Mouse (Mus musculus): ENCODE results near the gene Kcnq1. TPM values are rescaled to one million over a fixed set of nuclear protein-coding genes. Genes with fewer than 3 reads are reported as not detected.
A peak's percentile ranks its signal among the peaks of the same experiment; 100 is the strongest.

Kcnq1 gene
- total and polyA plus RNA-seq, 3 experiments, result not detected

DNA sequence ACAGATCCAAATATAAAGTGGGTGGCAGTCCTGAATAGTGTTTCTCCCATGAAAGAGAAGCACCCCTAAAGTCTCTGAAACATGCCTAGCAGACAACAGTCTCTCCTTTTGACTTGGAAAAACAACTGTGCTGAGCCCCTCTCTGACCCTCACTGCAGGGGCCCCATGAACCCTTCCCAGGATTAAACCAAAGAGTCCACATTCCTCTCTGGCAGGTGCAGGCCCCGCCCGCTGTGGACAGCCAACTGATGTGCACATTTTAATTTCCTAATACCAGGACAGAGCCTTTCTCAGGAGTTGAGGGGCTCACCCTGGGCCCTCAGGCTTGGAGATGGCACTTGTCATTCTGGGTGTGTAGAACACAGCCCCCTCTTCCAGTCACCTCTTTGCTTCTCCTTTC lies 148.7 kb downstream of the Kcnq1 start:
- in situ Hi-C loops (cut with MboI; ENCODE audit: low pct_ligation_motif_present, low pct_unique_long_range_greater_than_20kb, low sequenced_read_pairs) (no loop called here), dilution Hi-C loops (cut with MboI; ENCODE audit: extremely low pct_ligation_motif_present, extremely low pct_unique_long_range_greater_than_20kb, low sequenced_read_pairs) (no loop called here)
- Histone ChIP-seq H3K4me3 (replicated peaks in 1 of 3; ENCODE audit: low read depth in 2 of 3, low read length in 2 of 3, poor library complexity in 1 of 3) (no peak overlapping the region), H3K27me3 (replicated peaks) (no peaks in the 10 kb centered on the region), H3K4me2 (ENCODE audit: insufficient read depth, low read depth, poor library complexity, severe bottlenecking) (no peak overlapping the region), H3K79me2 (replicated peaks; ENCODE audit: control insufficient read depth, extremely low read depth, insufficient read depth, poor library complexity, severe bottlenecking) (peaks cover 18% of the 10 kb centered on the region), H3K9ac (ENCODE audit: insufficient read depth, low read depth) (no peak overlapping the region), H3K36me3 (replicated peaks in 1 of 2; ENCODE audit: control insufficient read depth in 1 of 2, insufficient read depth in 1 of 2, low read length in 1 of 2) (peaks cover 5 to 72% of the 10 kb centered on the region in 2 experiments), H3K4me1 (ENCODE audit: control insufficient read depth in 1 of 2, insufficient read depth in 2 of 2) (no peaks in the 10 kb centered on the region), H3K9me3 (replicated peaks; ENCODE audit: low read length) (peaks cover 34% of the 10 kb centered on the region), H3K27ac (ENCODE audit: insufficient read depth, low read depth) (no peak overlapping the region)
- no peak for DNase-seq (ENCODE audit: extremely low read depth)
- TF ChIP-seq EP300 (IDR thresholded peaks at IDR 0.05; ENCODE audit: low read length) (no peak), PAX5 (IDR thresholded peaks at IDR 0.05; ENCODE audit: low read length) (no peak), TBP (conservative IDR thresholded peaks at IDR 0.05; ENCODE audit: low read depth, low read length) (no peak), KAT2A (IDR thresholded peaks at IDR 0.05; ENCODE audit: insufficient replicate concordance, low read length) (no peak), MAX (IDR thresholded peaks at IDR 0.05; ENCODE audit: low read length) (no peak), GABPA (IDR thresholded peaks at IDR 0.05; ENCODE audit: insufficient replicate concordance, low read depth, low read length) (no peak), ZNF384 (IDR thresholded peaks at IDR 0.05; ENCODE audit: low read depth, low read length) (no peak)

DNA sequence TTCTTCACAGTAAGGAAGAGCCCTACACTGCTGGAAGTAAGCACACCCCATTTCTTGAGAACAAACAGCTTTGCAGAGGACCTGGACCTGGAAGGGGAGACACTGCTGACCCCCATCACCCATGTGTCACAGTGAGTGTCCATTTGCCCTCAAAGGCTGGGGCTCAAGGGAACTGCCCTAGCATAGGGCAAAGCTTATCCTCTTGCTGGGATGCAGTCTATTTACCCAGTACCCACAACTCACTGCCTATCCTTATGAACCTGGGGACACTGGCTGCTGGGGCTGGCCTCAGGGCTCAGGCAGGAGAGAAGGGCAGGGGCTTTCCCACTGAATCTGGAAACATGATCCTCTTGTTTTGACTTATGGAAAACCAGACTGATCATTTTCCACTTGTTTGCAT lies 155.1 kb downstream of the Kcnq1 start:
- dilution Hi-C loops (cut with MboI; ENCODE audit: extremely low pct_ligation_motif_present, extremely low pct_unique_long_range_greater_than_20kb, low sequenced_read_pairs) (no loop called here), in situ Hi-C loops (cut with MboI; ENCODE audit: low pct_ligation_motif_present, low pct_unique_long_range_greater_than_20kb, low sequenced_read_pairs) (no loop called here)
- no peak for DNase-seq (ENCODE audit: extremely low read depth)
- H3K9me3 ChIP-seq (replicated peaks; ENCODE audit: low read length), result no peaks in the 10 kb centered on the region
- peaks cover 0 to 64% of the 10 kb centered on the region in 2 experiments for H3K36me3 ChIP-seq (replicated peaks in 1 of 2; ENCODE audit: control insufficient read depth in 1 of 2, insufficient read depth in 1 of 2, low read length in 1 of 2)
- no peaks in the 10 kb centered on the region for H3K27me3 ChIP-seq (replicated peaks)
- no peak overlapping the region for H3K27ac ChIP-seq (ENCODE audit: insufficient read depth, low read depth)
- peaks cover 43% of the 10 kb centered on the region for H3K79me2 ChIP-seq (replicated peaks; ENCODE audit: control insufficient read depth, extremely low read depth, insufficient read depth, poor library complexity, severe bottlenecking)
- no peak overlapping the region for H3K4me3 ChIP-seq (replicated peaks in 1 of 3; ENCODE audit: low read depth in 2 of 3, low read length in 2 of 3, poor library complexity in 1 of 3)
- TF ChIP-seq KAT2A (IDR thresholded peaks at IDR 0.05; ENCODE audit: insufficient replicate concordance, low read length) (no peak), IRF4 (IDR thresholded peaks at IDR 0.05; ENCODE audit: low read depth, low read length) (peak; percentile 18; the same call in 1 of the 2 replicates), ETS1 (conservative IDR thresholded peaks at IDR 0.05; ENCODE audit: low read depth, low read length) (no peak), NRF1 (IDR thresholded peaks at IDR 0.05; ENCODE audit: low read depth, low read length) (no peak)
- peaks cover 6 to 46% of the 10 kb centered on the region in 2 experiments for H3K4me1 ChIP-seq (ENCODE audit: control insufficient read depth in 1 of 2, insufficient read depth in 2 of 2)
- no peak overlapping the region for H3K9ac ChIP-seq (ENCODE audit: insufficient read depth, low read depth)
- no peak overlapping the region for H3K4me2 ChIP-seq (ENCODE audit: insufficient read depth, low read depth, poor library complexity, severe bottlenecking)

DNA sequence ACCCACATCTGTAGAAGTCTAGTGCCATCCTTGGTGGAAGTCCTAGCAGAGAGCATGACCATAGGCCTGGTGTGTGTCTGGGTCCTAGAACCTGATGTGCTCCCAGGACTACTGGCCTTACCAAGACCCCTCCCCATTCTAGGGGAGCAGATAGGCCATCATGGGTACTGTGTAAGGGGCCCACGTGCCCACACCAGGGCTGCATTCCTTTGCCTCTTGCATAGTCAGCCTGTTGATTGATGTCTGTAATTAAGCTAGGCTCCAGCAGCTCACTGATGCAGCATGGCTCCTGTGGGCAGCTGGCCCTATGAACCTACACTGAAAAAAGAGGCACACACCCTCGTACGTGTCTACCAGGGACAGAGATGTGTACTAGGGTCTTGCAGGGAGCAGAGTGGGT lies 157.4 kb downstream of the Kcnq1 start:
- no peak for TF ChIP-seq JUN (IDR thresholded peaks at IDR 0.05; ENCODE audit: insufficient read depth, low read depth, low read length)
- TF ChIP-seq EP300 (IDR thresholded peaks at IDR 0.05; ENCODE audit: low read length), result no peak
- no peak for TF ChIP-seq RAD21 (IDR thresholded peaks at IDR 0.05; ENCODE audit: low read depth, low read length)
- H3K9me3 ChIP-seq (replicated peaks; ENCODE audit: low read length), result no peaks in the 10 kb centered on the region
- no peak overlapping the region for H3K9ac ChIP-seq (ENCODE audit: insufficient read depth, low read depth)
- no peaks in the 10 kb centered on the region for H3K27me3 ChIP-seq (replicated peaks)
- H3K4me2 ChIP-seq (ENCODE audit: insufficient read depth, low read depth, poor library complexity, severe bottlenecking), result no peak overlapping the region
- H3K79me2 ChIP-seq (replicated peaks; ENCODE audit: control insufficient read depth, extremely low read depth, insufficient read depth, poor library complexity, severe bottlenecking), result peaks cover 51% of the 10 kb centered on the region
- H3K36me3 ChIP-seq (replicated peaks in 1 of 2; ENCODE audit: control insufficient read depth in 1 of 2, insufficient read depth in 1 of 2, low read length in 1 of 2), result peaks cover 0 to 62% of the 10 kb centered on the region in 2 experiments
- H3K27ac ChIP-seq (ENCODE audit: insufficient read depth, low read depth), result no peak overlapping the region
- H3K4me1 ChIP-seq (ENCODE audit: control insufficient read depth in 1 of 2, insufficient read depth in 2 of 2), result peaks cover 6 to 51% of the 10 kb centered on the region in 2 experiments
- in situ Hi-C loops (cut with MboI; ENCODE audit: low pct_ligation_motif_present, low pct_unique_long_range_greater_than_20kb, low sequenced_read_pairs) (no loop called here), dilution Hi-C loops (cut with MboI; ENCODE audit: extremely low pct_ligation_motif_present, extremely low pct_unique_long_range_greater_than_20kb, low sequenced_read_pairs) (no loop called here)
- no peak overlapping the region for H3K4me3 ChIP-seq (replicated peaks in 1 of 3; ENCODE audit: low read depth in 2 of 3, low read length in 2 of 3, poor library complexity in 1 of 3)
- DNase-seq (ENCODE audit: extremely low read depth), result no peak
